Mouse (Mus musculus): ENCODE measurements around the gene Ankrd35. TPM values are rescaled to one million over a fixed set of nuclear protein-coding genes. Genes with fewer than 3 reads are reported as not detected.
A peak's percentile ranks its signal among the peaks of the same experiment; 100 is the strongest.

Ankrd35 gene
- polyA plus RNA-seq (2015; fragmentation: Nextera tagmentation; extraction: Ambion mirVana), result 0.45 and 0.60 TPM in 2 replicates

GRCm38 (mm10) chr3:96669727-96670468, at the start of gene Ankrd35:
Gene Ankrd35 (plus strand): TSS chr3:96670131.
- Histone ChIP-seq H3K27ac (ENCODE audit: low read length) (no peak within 1 kb of the TSS), H3K27me3 (ENCODE audit: control insufficient read depth, insufficient read depth, low read length) (no peaks in the 10 kb centered on the region), H3K9ac (ENCODE audit: low read length) (peak within 1 kb of the TSS; percentile 35), H3K36me3 (ENCODE audit: control insufficient read depth, insufficient read depth) (no peaks in the 10 kb centered on the region), H3K4me1 (ENCODE audit: control insufficient read depth, insufficient read depth, low read length) (peaks cover 4% of the 10 kb centered on the region), H3K4me3 (ENCODE audit: low read length) (peak within 1 kb of the TSS; percentile 52), H3K9me3 (replicated peaks; ENCODE audit: control insufficient read depth, low read length) (no peaks in the 10 kb centered on the region), H3K4me2 (ENCODE audit: low read depth, low read length) (peak within 1 kb of the TSS; percentile 78)
- 6% methylated on average over 35 of the region's 35 CpGs for WGBS
- peak; percentile 95 for ATAC-seq (replicated peaks; ENCODE audit: extremely low read depth, insufficient read depth, low FRiP score)

- no peak overlapping the region for H3K9ac ChIP-seq (ENCODE audit: low read length)
- H3K9me3 ChIP-seq (replicated peaks; ENCODE audit: control insufficient read depth, low read length), result no peaks in the 10 kb centered on the region
- H3K4me3 ChIP-seq (ENCODE audit: low read length), result no peak overlapping the region
- no peak overlapping the region for H3K4me2 ChIP-seq (ENCODE audit: low read depth, low read length)
- no peaks in the 10 kb centered on the region for H3K4me1 ChIP-seq (ENCODE audit: control insufficient read depth, insufficient read depth, low read length)
- 87% methylated on average over 4 of the region's 4 CpGs for WGBS
- peaks cover 30% of the 10 kb centered on the region for H3K36me3 ChIP-seq (ENCODE audit: control insufficient read depth, insufficient read depth)
- no peaks in the 10 kb centered on the region for H3K27me3 ChIP-seq (ENCODE audit: control insufficient read depth, insufficient read depth, low read length)
- H3K27ac ChIP-seq (ENCODE audit: low read length), result no peak overlapping the region
- no peak for ATAC-seq (replicated peaks; ENCODE audit: extremely low read depth, insufficient read depth, low FRiP score)
Measured at GRCm38 (mm10) chr3:96623201-96623600, 46.7 kb upstream of the Ankrd35 start.

DNA sequence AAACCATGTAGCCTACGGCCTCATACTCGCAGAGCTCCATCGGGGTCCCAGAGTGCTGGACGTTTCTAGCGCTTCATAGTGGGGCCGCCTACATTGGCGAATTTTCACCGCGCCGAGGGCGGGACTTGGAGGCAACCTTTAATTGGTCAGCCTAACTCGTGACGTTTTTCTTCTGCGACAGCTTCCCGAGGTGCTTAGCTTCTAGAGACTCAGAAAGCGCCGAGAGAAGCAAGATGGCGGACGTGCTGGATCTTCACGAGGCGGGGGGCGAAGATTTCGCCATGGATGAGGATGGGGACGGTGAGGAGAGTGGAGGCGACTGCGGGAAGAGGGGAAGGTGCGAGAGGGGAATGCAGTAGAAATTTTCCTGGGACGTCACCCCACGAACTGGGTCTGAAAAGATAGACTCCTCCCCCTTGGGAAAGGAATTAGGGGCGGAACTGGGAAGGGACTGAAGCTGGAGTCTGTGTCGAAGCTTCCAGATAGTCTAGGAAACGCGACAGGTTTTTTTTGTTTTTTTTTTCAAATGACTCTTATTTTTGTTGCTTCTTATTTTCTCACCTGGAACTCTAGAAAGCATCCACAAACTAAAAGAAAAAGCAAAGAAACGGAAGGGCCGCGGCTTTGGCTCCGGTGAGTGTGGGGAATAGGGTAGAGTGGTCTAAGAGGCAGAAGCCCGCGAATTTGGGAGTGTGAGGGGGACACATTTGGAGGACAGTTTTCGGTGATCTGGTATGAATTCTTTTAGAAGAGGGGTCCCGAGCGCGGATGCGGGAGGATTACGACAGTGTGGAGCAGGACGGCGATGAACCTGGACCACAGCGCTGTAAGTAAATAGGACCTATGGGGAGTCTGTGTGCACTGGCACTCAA, 40.0 kb upstream of the Ankrd35 start, which contains the start of gene Rbm8a:
Gene Rbm8a (plus strand): TSS at position 205 of the 872 bp plus-strand sequence.
- H3K27me3 ChIP-seq (ENCODE audit: control insufficient read depth, insufficient read depth, low read length), result no peaks in the 10 kb centered on the region
- under 1% methylated on average over 48 of the region's 48 CpGs for WGBS
- H3K36me3 ChIP-seq (ENCODE audit: control insufficient read depth, insufficient read depth), result peaks cover 10% of the 10 kb centered on the region
- peaks cover 18% of the 10 kb centered on the region for H3K4me1 ChIP-seq (ENCODE audit: control insufficient read depth, insufficient read depth, low read length)
- peak within 1 kb of the TSS; percentile 85 for H3K4me2 ChIP-seq (ENCODE audit: low read depth, low read length)
- peak within 1 kb of the TSS; percentile 83 for H3K9ac ChIP-seq (ENCODE audit: low read length)
- peak within 1 kb of the TSS; percentile 79 for H3K27ac ChIP-seq (ENCODE audit: low read length)
- H3K4me3 ChIP-seq (ENCODE audit: low read length), result peak within 1 kb of the TSS; percentile 62
- peak; percentile 90 for ATAC-seq (replicated peaks; ENCODE audit: extremely low read depth, insufficient read depth, low FRiP score)
- no peaks in the 10 kb centered on the region for H3K9me3 ChIP-seq (replicated peaks; ENCODE audit: control insufficient read depth, low read length)

DNA sequence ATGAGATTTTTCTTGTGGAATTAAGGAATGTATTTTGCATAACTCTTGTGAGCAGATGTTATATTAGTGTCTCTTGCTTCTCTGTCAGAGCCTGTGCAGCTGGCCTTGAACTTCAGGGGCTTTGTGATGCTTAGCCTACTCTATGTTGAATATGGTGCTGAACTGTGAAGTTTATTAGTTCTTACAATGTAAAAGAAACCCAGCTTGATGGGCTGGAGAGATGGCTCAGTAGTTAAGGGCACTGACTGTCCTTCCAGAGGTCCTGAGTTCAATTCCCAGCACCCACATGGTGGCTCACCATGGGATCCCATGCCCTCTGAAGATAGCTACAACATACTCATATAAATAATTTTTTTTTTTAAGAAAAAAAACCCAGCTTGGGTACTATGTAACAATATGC, 37.9 kb upstream of the Ankrd35 start:
- Histone ChIP-seq H3K27ac (ENCODE audit: low read length) (no peak overlapping the region), H3K4me1 (ENCODE audit: control insufficient read depth, insufficient read depth, low read length) (peaks cover 28% of the 10 kb centered on the region)
- no peak for ATAC-seq (replicated peaks; ENCODE audit: extremely low read depth, insufficient read depth, low FRiP score)

DNA sequence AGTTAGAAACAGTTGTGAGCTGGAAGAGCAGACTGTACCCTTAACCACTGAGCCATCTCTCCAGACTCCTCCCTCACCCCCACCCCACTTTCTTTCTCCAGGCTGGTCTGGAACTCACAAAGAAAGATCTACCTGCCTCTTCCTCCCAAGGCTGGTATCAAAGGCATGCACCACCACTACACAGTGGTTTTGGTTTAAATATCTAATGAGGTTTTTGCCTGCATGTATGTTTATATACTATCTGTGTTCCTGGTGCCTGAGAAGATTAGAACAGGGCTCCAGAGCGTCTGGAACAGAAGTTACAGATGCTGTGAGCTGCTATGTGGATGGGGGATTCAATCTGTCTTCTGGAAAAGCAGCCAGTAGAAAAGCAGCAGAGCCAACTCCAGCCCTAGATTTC, 35.9 kb upstream of the Ankrd35 start:
- no peak for ATAC-seq (replicated peaks; ENCODE audit: extremely low read depth, insufficient read depth, low FRiP score)
- Histone ChIP-seq H3K4me1 (ENCODE audit: control insufficient read depth, insufficient read depth, low read length) (peaks cover 27% of the 10 kb centered on the region), H3K36me3 (ENCODE audit: control insufficient read depth, insufficient read depth) (peaks cover 18% of the 10 kb centered on the region), H3K4me3 (ENCODE audit: low read length) (no peak overlapping the region), H3K4me2 (ENCODE audit: low read depth, low read length) (no peak overlapping the region), H3K27ac (ENCODE audit: low read length) (no peak overlapping the region), H3K27me3 (ENCODE audit: control insufficient read depth, insufficient read depth, low read length) (no peaks in the 10 kb centered on the region), H3K9ac (ENCODE audit: low read length) (no peak overlapping the region), H3K9me3 (replicated peaks; ENCODE audit: control insufficient read depth, low read length) (no peaks in the 10 kb centered on the region)
- WGBS, result 41% methylated on average over 1 of the region's 1 CpGs

More for the DNA sequence above, 37.9 kb upstream of the Ankrd35 start:
- Histone ChIP-seq H3K36me3 (ENCODE audit: control insufficient read depth, insufficient read depth) (peaks cover 10% of the 10 kb centered on the region), H3K4me2 (ENCODE audit: low read depth, low read length) (no peak overlapping the region), H3K9me3 (replicated peaks; ENCODE audit: control insufficient read depth, low read length) (no peaks in the 10 kb centered on the region), H3K4me3 (ENCODE audit: low read length) (no peak overlapping the region), H3K9ac (ENCODE audit: low read length) (no peak overlapping the region), H3K27me3 (ENCODE audit: control insufficient read depth, insufficient read depth, low read length) (no peaks in the 10 kb centered on the region)

DNA sequence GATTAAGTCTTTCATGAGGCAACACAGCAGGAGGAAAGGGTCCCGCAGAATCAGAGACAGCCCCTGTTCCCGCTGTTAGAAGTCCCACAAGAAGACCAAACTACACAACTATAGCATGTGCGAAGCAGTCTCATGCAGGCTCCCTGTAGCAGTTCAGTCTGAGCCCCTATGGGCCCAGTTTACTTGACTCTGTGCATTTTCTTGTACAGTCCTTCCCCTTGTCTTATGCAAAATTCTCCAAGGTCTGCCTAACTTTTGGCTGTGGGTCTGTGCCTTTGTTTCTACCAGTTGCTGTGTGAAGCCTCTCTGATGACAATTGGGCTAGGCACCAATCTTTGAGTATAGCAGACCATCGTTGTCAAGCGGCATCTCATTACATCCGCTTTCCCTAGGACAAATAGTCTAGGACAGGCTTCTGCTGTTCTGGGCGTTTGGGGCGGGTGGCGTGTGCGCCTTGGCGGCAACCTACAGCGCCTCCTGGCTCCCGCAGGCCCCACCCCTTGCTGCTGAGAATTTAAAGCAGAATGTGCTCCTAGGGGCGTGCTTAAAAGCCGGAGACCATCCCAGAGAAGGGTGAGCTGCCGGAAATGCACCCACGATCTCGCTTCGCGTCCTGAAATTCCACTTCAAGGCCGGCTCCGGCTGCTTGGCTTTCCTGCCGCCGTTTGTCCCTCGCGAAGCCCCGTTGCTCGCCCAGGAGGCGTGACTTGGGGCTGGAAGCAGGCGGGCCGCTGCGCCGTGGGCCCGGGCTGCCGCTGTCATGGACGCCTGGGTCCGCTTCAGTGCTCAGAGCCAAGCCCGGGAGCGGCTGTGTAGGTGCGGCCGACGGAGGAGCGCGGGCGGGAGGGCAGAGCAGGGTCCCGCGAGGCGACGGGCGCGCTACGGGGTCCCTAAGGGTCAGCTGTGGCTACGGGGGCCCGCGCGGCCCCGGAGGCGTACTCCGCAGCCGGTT, 34.7 kb upstream of the Ankrd35 start, which contains the start of the genes Pex11b and Gm42957:
Gene Pex11b (plus strand): TSS at position 449 of the 952 bp plus-strand sequence.
Gene Gm42957 (plus strand): TSS at position 547 of the 952 bp plus-strand sequence.
- ATAC-seq (replicated peaks; ENCODE audit: extremely low read depth, insufficient read depth, low FRiP score), result peak; percentile 87
- H3K27ac ChIP-seq (ENCODE audit: low read length), result peak within 1 kb of the TSS; percentile 91
- H3K4me3 ChIP-seq (ENCODE audit: low read length), result peak within 1 kb of the TSS; percentile 88
- peak within 1 kb of the TSS; percentile 74 for H3K4me2 ChIP-seq (ENCODE audit: low read depth, low read length)
- no peaks in the 10 kb centered on the region for H3K27me3 ChIP-seq (ENCODE audit: control insufficient read depth, insufficient read depth, low read length)
- peak within 1 kb of the TSS; percentile 98 for H3K9ac ChIP-seq (ENCODE audit: low read length)
- no peaks in the 10 kb centered on the region for H3K9me3 ChIP-seq (replicated peaks; ENCODE audit: control insufficient read depth, low read length)
- H3K4me1 ChIP-seq (ENCODE audit: control insufficient read depth, insufficient read depth, low read length), result peaks cover 23% of the 10 kb centered on the region
- peaks cover 26% of the 10 kb centered on the region for H3K36me3 ChIP-seq (ENCODE audit: control insufficient read depth, insufficient read depth)
- 1% methylated on average over 60 of the region's 60 CpGs for WGBS

GRCm38 (mm10) chr3:96635906-96636305, 34.0 kb upstream of the Ankrd35 start:
- peak overlapping the region; percentile 74 for H3K4me2 ChIP-seq (ENCODE audit: low read depth, low read length)
- peaks cover 28% of the 10 kb centered on the region for H3K36me3 ChIP-seq (ENCODE audit: control insufficient read depth, insufficient read depth)
- peaks cover 19% of the 10 kb centered on the region for H3K4me1 ChIP-seq (ENCODE audit: control insufficient read depth, insufficient read depth, low read length)
- 7% methylated on average over 15 of the region's 15 CpGs for WGBS
- peak overlapping the region; percentile 91 for H3K27ac ChIP-seq (ENCODE audit: low read length)
- H3K9me3 ChIP-seq (replicated peaks; ENCODE audit: control insufficient read depth, low read length), result no peaks in the 10 kb centered on the region
- H3K4me3 ChIP-seq (ENCODE audit: low read length), result peak overlapping the region; percentile 88
- ATAC-seq (replicated peaks; ENCODE audit: extremely low read depth, insufficient read depth, low FRiP score), result 0 out of 2 replicates have a peak, but pooled peaks have one; percentile 12
- no peaks in the 10 kb centered on the region for H3K27me3 ChIP-seq (ENCODE audit: control insufficient read depth, insufficient read depth, low read length)
- peak overlapping the region; percentile 98 for H3K9ac ChIP-seq (ENCODE audit: low read length)

- peak overlapping the region; percentile 98 for H3K9ac ChIP-seq (ENCODE audit: low read length)
- H3K9me3 ChIP-seq (replicated peaks; ENCODE audit: control insufficient read depth, low read length), result no peaks in the 10 kb centered on the region
- ATAC-seq (replicated peaks; ENCODE audit: extremely low read depth, insufficient read depth, low FRiP score), result no peak
- 66% methylated on average over 11 of the region's 11 CpGs for WGBS
- no peaks in the 10 kb centered on the region for H3K27me3 ChIP-seq (ENCODE audit: control insufficient read depth, insufficient read depth, low read length)
- peak overlapping the region; percentile 88 for H3K4me3 ChIP-seq (ENCODE audit: low read length)
- H3K27ac ChIP-seq (ENCODE audit: low read length), result no peak overlapping the region
- H3K4me1 ChIP-seq (ENCODE audit: control insufficient read depth, insufficient read depth, low read length), result peaks cover 15% of the 10 kb centered on the region
- peaks cover 31% of the 10 kb centered on the region for H3K36me3 ChIP-seq (ENCODE audit: control insufficient read depth, insufficient read depth)
- H3K4me2 ChIP-seq (ENCODE audit: low read depth, low read length), result peak overlapping the region; percentile 74
Measured at GRCm38 (mm10) chr3:96636448-96636847, 33.5 kb upstream of the Ankrd35 start.
